Mouse (Mus musculus): Measurements from ENCODE around the gene Nkx2-2.
A peak's percentile ranks its signal among the peaks of the same experiment; 100 is the strongest.
"Not testable (repeated sequence)": the region's sequence is repeated elsewhere in the genome, so short reads cannot be mapped to it uniquely, and the experiment has no call there.

The Nkx2-2 gene

GRCm38 (mm10) chr2:147181926-147182708 is 11.9 kb downstream of the Nkx2-2 start:
- no peak for DNase-seq (ENCODE audit: extremely low read depth, insufficient read length, low spot score)

GRCm38 (mm10) chr2:147181304-147181665 is 12.8 kb downstream of the Nkx2-2 start:
- DNase-seq (ENCODE audit: extremely low read depth, insufficient read length, low spot score): no peak

GRCm38 (mm10) chr2:147180649-147181303 is 13.3 kb downstream of the Nkx2-2 start:
- DNase-seq (ENCODE audit: extremely low read depth, insufficient read length, low spot score): no peak

- peak; percentile 63 for DNase-seq (ENCODE audit: extremely low read depth, insufficient read length, low spot score)
Observed at GRCm38 (mm10) chr2:147178091-147179059, 15.7 kb downstream of the Nkx2-2 start.

GRCm38 (mm10) chr2:147177672-147178071 is 16.4 kb downstream of the Nkx2-2 start:
- peak; percentile 59 for DNase-seq (ENCODE audit: extremely low read depth, insufficient read length, low spot score)

GRCm38 (mm10) chr2:147175296-147175695 is 18.7 kb downstream of the Nkx2-2 start:
- DNase-seq (ENCODE audit: extremely low read depth, insufficient read length, low spot score): no peak

- DNase-seq (ENCODE audit: extremely low read depth, insufficient read length, low spot score): no peak
Observed at GRCm38 (mm10) chr2:147173751-147174150, 20.3 kb downstream of the Nkx2-2 start.

GRCm38 (mm10) chr2:147170538-147170937 is 23.5 kb downstream of the Nkx2-2 start:
- not testable (repeated sequence) for DNase-seq (ENCODE audit: extremely low read depth, insufficient read length, low spot score)

- no peak for DNase-seq (ENCODE audit: extremely low read depth, insufficient read length, low spot score)
Observed at GRCm38 (mm10) chr2:147165863-147166262, 28.2 kb downstream of the Nkx2-2 start.

GRCm38 (mm10) chr2:147165376-147165775 is 28.7 kb downstream of the Nkx2-2 start:
- no peak for DNase-seq (ENCODE audit: extremely low read depth, insufficient read length, low spot score)

GRCm38 (mm10) chr2:147152543-147152942 is 41.5 kb downstream of the Nkx2-2 start:
- no peak for DNase-seq (ENCODE audit: extremely low read depth, insufficient read length, low spot score)
